Mouse (Mus musculus) forebrain, embryonic 14.5 days (tissue): Measurements from ENCODE around the gene Selenov. TPM values are rescaled to one million over a fixed set of nuclear protein-coding genes. Genes with fewer than 3 reads are reported as not detected.
A peak's percentile ranks its signal among the peaks of the same experiment; 100 is the strongest.

Experiments
- ATAC-seq: fragments of 200-750 bp; cut with Nextera tagmentation; 2 replicates; pipeline ENCODE4 v1.8.0; 2017; ENCODE audit warnings: mild to moderate bottlenecking, moderate library complexity
- DNase-seq: peaks from one replicate; pipeline ENCODE4 v3.0.0-alpha.2; 2015; ENCODE audit warnings: low spot score
- H3K27ac ChIP-seq: fragments of 300-500 bp; sonication (generic); 2 replicates; pipeline ENCODE4 v1.5.1; 2014; ENCODE audit warnings: low read depth, mild to moderate bottlenecking, control low read depth, low read length, moderate library complexity
- H3K27me3 ChIP-seq: fragments of 300-500 bp; sonication (generic); replicated peaks from 2 replicates; pipeline ENCODE4 v1.6.1; 2014; ENCODE audit warnings: low read length, control low read depth, mixed read lengths; ENCODE audit not compliant: control insufficient read depth, insufficient read depth
- H3K36me3 ChIP-seq: fragments of 300-500 bp; sonication (generic); 2 replicates; pipeline ENCODE4 v1.6.1; 2014; ENCODE audit warnings: low read length, control low read depth; ENCODE audit not compliant: control insufficient read depth, insufficient read depth
- H3K4me1 ChIP-seq: fragments of 300-500 bp; sonication (generic); 2 replicates; pipeline ENCODE4 v1.6.1; 2014; ENCODE audit warnings: antibody characterized with exemption, low read length, control low read depth; ENCODE audit not compliant: control insufficient read depth, insufficient read depth
- H3K4me2 ChIP-seq: fragments of 300-500 bp; sonication (generic); 2 replicates; pipeline ENCODE4 v1.6.1; 2014; ENCODE audit warnings: mild to moderate bottlenecking, control low read depth, low read length
- H3K4me3 ChIP-seq: fragments of 300-500 bp; sonication (generic); 2 replicates; pipeline ENCODE4 v1.5.1; 2014; ENCODE audit warnings: low read depth, low read length, control low read depth
- H3K9ac ChIP-seq: fragments of 300-500 bp; sonication (generic); 2 replicates; pipeline ENCODE4 v1.6.1; 2014; ENCODE audit warnings: mild to moderate bottlenecking, low read length, control low read depth, moderate library complexity
- H3K9me3 ChIP-seq: fragments of 300-500 bp; sonication (generic); replicated peaks from 2 replicates; pipeline ENCODE4 v1.6.1; 2016; ENCODE audit warnings: low read length, control low read depth, mixed read lengths; ENCODE audit not compliant: control insufficient read depth
- whole genome bisulfite sequencing: fragments of 180-500 bp; shearing (Covaris S2); extraction: QIAGEN DNeasy Blood & Tissue Kit; methylation state at CpG from one replicate; pipeline ENCODE4 v1.1.7; 2014; 5-methylcytosine and 5-hydroxymethylcytosine counted together
- polyA plus RNA-seq: library from polyadenylated mRNA; unstranded; fragments of >200 nt; fragmentation: Nextera tagmentation; extraction: Ambion mirVana; gene quantifications from 2 replicates; pipeline ENCODE4 v1.2.1, GENCODE M21; 2014

Selenov gene
- polyA plus RNA-seq, 1 experiment from 2014 or later: 0.23 TPM

DNA sequence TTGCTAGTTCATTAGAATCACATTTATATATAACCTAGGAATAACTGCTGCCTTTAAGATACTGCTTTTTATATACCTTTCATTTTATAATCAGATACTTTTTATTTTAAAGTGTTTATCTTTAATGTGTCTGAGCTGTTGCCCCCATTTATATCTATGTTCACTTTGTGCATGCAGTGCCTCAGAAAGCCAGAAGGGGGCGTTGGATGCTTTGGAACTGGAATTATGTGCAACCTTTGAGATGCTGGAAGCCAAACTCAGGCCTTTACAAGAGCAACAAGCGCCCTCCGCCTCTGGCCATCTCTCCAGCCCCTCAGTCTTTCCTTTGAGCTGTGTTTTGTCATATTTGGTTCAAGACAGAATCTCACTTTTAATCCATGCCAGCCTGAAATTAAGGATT is 19.2 kb downstream of the Selenov start:
- Histone ChIP-seq H3K4me3 (no peak overlapping the region), H3K36me3 (peaks cover 13% of the 10 kb centered on the region), H3K4me1 (peaks cover 8% of the 10 kb centered on the region), H3K9me3 (no peaks in the 10 kb centered on the region), H3K27ac (no peak overlapping the region), H3K9ac (no peak overlapping the region), H3K27me3 (no peaks in the 10 kb centered on the region), H3K4me2 (no peak overlapping the region)
- ATAC-seq (no peak), DNase-seq (no peak)
- WGBS: 69% methylated on average over 3 of the region's 3 CpGs

DNA sequence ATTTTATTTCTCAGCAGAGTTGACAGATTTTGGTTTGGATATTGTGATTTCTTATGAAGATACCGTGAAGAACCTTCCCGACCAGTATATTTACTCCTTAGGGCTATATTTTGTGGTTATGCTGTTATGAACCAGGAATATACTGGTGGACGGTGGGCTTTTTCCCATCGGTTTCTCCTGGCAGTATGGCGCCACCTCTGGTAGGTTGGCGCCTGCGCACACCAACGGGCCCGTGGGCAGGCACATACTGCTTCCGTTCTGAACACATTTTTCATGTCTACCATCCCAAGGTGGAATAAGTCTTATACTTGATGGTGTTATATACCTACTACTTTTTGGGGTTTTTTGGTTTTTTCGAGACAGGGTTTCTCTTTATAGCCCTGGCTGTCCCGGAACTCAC is 21.6 kb downstream of the Selenov start:
- ATAC-seq (no peak), DNase-seq (no peak)
- Histone ChIP-seq H3K36me3 (peaks cover 13% of the 10 kb centered on the region), H3K4me2 (peak overlapping the region; percentile 76), H3K27me3 (no peaks in the 10 kb centered on the region), H3K9me3 (no peaks in the 10 kb centered on the region), H3K4me1 (peaks cover 8% of the 10 kb centered on the region), H3K9ac (no peak overlapping the region), H3K4me3 (no peak overlapping the region), H3K27ac (no peak overlapping the region)
- WGBS: 96% methylated on average over 12 of the region's 12 CpGs

DNA sequence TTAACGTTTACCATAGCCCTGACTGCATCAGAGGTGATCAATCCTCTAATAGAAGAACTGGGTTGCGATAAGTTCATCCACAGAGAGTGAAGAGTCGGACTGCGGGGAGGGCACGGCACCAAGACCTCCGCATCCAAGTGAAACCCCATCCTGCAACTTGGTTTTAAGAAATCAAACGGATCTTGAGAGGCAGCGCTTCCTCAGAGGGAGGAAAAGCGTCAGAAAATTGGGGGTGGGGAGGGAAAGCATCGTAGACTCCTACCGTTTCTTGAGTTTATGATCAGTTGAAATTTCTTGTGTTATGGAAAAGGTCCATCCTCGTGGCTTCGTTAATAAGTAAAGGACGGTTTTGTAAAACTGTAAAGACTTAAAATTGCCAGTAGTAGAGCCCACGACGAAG is 22.4 kb downstream of the Selenov start:
- H3K4me2 ChIP-seq: peak overlapping the region; percentile 76
- ATAC-seq (no peak), DNase-seq (no peak)
- peaks cover 13% of the 10 kb centered on the region for H3K36me3 ChIP-seq
- H3K27me3 ChIP-seq: no peaks in the 10 kb centered on the region
- WGBS: 35% methylated on average over 16 of the region's 16 CpGs
- peak overlapping the region; percentile 97 for H3K9ac ChIP-seq
- H3K9me3 ChIP-seq: no peaks in the 10 kb centered on the region
- peak overlapping the region; percentile 85 for H3K4me3 ChIP-seq
- H3K27ac ChIP-seq: peak overlapping the region; percentile 90
- H3K4me1 ChIP-seq: peaks cover 8% of the 10 kb centered on the region

DNA sequence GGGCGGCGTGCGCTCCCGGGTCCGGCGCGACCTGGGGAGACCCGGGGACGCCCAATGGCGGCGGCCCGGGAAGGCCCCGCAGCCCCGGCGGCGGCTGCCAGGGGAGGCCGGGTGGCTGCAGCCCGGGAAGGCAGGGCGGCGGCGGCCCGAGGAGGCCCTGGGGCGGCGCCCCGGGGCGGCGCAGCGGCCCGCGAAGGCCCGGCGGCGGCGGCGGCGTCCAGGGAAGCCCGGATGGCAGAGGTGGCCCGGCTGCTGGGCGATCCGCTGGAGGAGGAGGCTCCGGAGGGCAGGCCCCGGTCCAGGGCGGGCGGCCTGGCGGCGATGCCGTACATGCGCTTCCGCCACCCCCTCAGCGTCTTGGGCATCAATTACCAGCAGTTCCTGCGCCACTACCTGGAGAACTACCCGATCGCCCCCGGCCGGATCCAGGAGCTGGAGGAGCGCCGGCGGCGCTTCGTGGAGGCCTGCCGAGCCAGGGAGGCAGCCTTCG is 22.9 kb downstream of the Selenov start:
- WGBS: under 1% methylated on average over 35 of the region's 62 CpGs
- Histone ChIP-seq H3K27me3 (no peaks in the 10 kb centered on the region), H3K4me3 (peak overlapping the region; percentile 85), H3K27ac (peak overlapping the region; percentile 90), H3K36me3 (peaks cover 11% of the 10 kb centered on the region), H3K4me2 (peak overlapping the region; percentile 76), H3K9me3 (no peaks in the 10 kb centered on the region), H3K9ac (peak overlapping the region; percentile 97), H3K4me1 (peaks cover 8% of the 10 kb centered on the region)
- peak; percentile 46 for DNase-seq
- peak; percentile 85 for ATAC-seq

DNA sequence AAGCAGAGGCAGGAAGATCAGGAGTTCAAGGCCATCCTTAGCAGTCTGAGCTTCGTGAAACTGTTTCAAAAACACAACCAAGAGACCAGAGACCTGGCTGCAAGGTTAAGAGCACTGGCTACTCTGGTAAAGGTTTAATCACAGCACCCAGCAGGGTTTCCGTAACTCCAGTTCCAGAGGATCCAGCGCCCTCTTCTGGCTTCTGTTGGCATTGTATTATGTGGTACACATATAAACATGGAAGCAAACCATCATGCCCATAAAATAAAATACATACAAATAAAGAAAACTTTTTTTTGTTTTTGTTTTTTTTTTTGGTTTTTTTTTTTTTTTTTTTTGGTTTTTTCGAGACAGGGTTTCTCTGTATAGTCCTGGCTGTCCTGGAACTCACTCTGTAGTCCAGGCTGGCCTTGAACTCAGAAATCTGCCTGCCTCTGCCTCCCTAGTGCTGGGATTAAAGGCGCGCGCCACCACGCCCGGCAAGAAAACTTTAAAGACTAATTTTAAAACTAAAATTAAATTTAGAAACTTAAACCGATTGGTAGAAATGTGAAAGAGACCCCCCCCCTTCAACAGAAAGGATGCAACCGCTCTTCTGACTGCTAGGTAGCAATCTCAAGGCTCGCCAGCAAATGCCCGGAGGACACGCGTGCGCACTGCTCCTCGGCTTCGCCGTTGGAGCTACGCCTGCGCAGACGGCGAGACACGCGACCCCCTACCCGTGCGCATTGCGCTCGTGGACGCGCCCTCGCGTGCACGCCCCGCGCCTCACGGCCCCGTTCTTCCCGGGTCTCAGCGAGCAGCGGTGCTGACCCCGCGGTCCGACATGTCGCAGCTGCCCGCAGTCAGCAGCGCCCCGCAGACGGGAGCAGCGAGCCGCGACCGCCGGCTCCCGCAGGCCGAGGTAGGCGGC is 23.6 kb downstream of the Selenov start, which contains the start of gene Eid2:
Gene Eid2 (plus strand): TSS at position 753 of the 913 bp plus-strand sequence.
- Histone ChIP-seq H3K36me3 (peaks cover 8% of the 10 kb centered on the region), H3K4me2 (peak within 1 kb of the TSS; percentile 76), H3K27ac (peak within 1 kb of the TSS; percentile 90), H3K4me3 (peak within 1 kb of the TSS; percentile 85), H3K4me1 (peaks cover 8% of the 10 kb centered on the region), H3K9me3 (no peaks in the 10 kb centered on the region), H3K27me3 (no peaks in the 10 kb centered on the region), H3K9ac (peak within 1 kb of the TSS; percentile 97)
- WGBS: 8% methylated on average over 57 of the region's 57 CpGs
- ATAC-seq (peak; percentile 95), DNase-seq (peak; percentile 97)

DNA sequence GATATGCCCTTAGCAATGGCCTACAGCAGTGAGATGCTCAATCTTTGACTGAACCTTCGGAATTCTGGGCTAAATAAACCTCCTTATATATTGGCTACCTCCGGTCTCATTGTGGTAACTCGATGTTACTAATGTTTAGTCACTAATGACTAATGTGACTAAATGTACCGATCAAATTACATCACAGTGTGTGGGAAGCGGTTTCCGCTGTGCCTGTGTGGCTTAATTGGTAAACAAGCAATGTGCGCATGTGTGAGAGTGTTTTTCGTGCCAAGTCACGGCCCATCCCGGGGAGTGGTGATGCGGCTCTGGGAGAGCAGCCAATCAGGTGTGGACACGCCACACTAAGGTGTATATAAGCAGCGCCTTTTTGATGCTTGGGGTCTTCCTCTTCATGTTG is 25.6 kb downstream of the Selenov start:
- Histone ChIP-seq H3K27ac (no peak overlapping the region), H3K4me1 (peaks cover 8% of the 10 kb centered on the region), H3K27me3 (no peaks in the 10 kb centered on the region), H3K4me2 (no peak overlapping the region), H3K9ac (no peak overlapping the region), H3K9me3 (no peaks in the 10 kb centered on the region), H3K4me3 (no peak overlapping the region), H3K36me3 (peaks cover 4% of the 10 kb centered on the region; the same call in 1 of the 2 replicates)
- ATAC-seq (no peak), DNase-seq (no peak)
- WGBS: 83% methylated on average over 13 of the region's 13 CpGs

DNA sequence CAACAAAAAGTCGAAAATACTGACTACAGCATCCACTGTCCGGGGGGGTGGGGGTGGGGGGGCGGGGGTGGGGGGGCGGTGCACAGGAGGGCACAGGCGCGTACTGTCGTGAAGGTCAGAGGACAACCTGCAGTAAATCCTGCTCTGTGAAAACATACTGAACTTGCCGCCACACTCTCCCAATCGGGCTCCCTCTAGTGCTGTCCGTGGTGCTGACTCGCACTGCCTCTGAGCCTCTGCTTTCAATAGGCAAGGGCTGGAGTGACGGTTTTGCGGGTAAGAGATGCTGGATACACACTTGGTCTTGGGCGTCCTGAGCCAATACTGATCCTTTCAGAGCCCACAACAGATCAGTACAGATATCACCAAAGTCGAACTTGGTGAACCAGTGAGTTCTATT is 27.2 kb downstream of the Selenov start:
- no peak overlapping the region for H3K9ac ChIP-seq
- no peaks in the 10 kb centered on the region for H3K9me3 ChIP-seq
- H3K4me2 ChIP-seq: no peak overlapping the region
- ATAC-seq (no peak), DNase-seq (peak; percentile 55)
- no peak overlapping the region for H3K27ac ChIP-seq
- no peaks in the 10 kb centered on the region for H3K27me3 ChIP-seq
- WGBS: 6% methylated on average over 13 of the region's 15 CpGs
- H3K4me1 ChIP-seq: peaks cover 2% of the 10 kb centered on the region
- no peaks in the 10 kb centered on the region for H3K36me3 ChIP-seq
- H3K4me3 ChIP-seq: no peak overlapping the region

DNA sequence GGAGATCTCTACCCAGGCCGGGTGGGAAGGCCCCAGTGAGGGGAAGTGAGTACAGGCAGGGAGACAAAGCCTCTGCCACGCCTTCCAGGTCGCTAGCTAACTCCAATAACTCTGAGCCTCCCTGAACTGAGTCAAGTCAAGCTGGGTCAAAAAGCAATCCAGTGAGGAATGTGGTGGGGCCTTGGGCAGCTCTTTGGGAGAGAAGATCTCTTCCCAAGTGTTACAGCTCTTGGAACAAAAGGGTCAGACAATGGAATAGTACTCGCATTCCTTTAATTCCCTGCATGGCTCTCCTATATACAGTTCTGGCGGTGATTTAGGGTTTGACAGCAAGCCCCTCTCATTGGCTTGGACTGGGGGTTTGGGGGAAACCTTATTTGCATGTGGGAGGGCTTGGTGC is 28.1 kb downstream of the Selenov start:
- H3K4me3 ChIP-seq: no peak overlapping the region
- H3K27ac ChIP-seq: no peak overlapping the region
- no peak overlapping the region for H3K4me2 ChIP-seq
- no peak for DNase-seq
- no peak for ATAC-seq
- no peaks in the 10 kb centered on the region for H3K36me3 ChIP-seq
- 41% methylated on average over 5 of the region's 5 CpGs for WGBS
- H3K9me3 ChIP-seq: no peaks in the 10 kb centered on the region
- H3K9ac ChIP-seq: no peak overlapping the region
- no peaks in the 10 kb centered on the region for H3K27me3 ChIP-seq
- H3K4me1 ChIP-seq: no peaks in the 10 kb centered on the region

DNA sequence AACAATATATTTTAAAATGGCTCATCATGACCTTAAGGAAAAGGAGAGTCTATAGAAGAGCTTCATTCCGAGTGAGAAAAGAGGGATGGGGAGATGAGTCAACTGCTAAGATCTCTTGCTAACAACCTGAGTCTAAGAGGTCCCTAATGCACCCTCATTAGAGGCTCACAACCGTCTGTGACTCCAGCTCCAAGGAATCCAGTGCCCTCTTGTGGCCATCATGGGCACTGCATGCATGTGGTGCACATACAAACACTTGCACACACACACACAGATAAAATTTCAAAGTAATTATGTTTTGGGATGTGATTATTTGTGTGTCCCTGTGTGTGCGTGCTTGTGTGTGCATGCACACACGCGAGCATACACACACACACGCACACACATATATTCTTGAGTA is 35.5 kb downstream of the Selenov start:
- no peak for DNase-seq
- H3K4me1 ChIP-seq: no peaks in the 10 kb centered on the region

More for the DNA sequence above, 35.5 kb downstream of the Selenov start:
- Histone ChIP-seq H3K4me3 (no peak overlapping the region), H3K4me2 (no peak overlapping the region), H3K27me3 (no peaks in the 10 kb centered on the region), H3K36me3 (no peaks in the 10 kb centered on the region), H3K9me3 (no peaks in the 10 kb centered on the region), H3K9ac (no peak overlapping the region), H3K27ac (no peak overlapping the region)
- WGBS: 82% methylated on average over 6 of the region's 6 CpGs
- no peak for ATAC-seq
